35 mouse cellular contexts compared by ENCODE assay signal in genomic region chr9:121035296-121035695, GRCm38 (mm10).
"Had no signal": no experiment of that assay in that cellular context is flagged by ENCODE, and none has a peak within 500 bp of the region (broad histone marks: within the 10 kb centered on the region; RNA-seq: fewer than 3 reads in every experiment).

No protein-coding gene starts in this region.

- H3K9me3 ChIP-seq: heart, embryonic 10.5 days; heart, embryonic 12.5 days; heart, embryonic 13.5 days; heart, embryonic 15.5 days; hindbrain, embryonic 10.5 days; hindbrain, embryonic 12.5 days; hindbrain, embryonic 13.5 days; hindbrain, embryonic 15.5 days; intestine, embryonic 15.5 days; kidney, embryonic 15.5 days had no signal

- H3K4me3 ChIP-seq: heart, embryonic 10.5 days; heart, embryonic 12.5 days; heart, embryonic 13.5 days; heart, embryonic 15.5 days; hindbrain, embryonic 10.5 days; hindbrain, embryonic 12.5 days; hindbrain, embryonic 13.5 days; hindbrain, embryonic 15.5 days; intestine, embryonic 15.5 days; kidney, embryonic 15.5 days; layer of hippocampus, adult 2 months had no signal

- H3K4me1 ChIP-seq: intestine, embryonic 15.5 days had no signal

- H3K36me3 ChIP-seq: heart, embryonic 10.5 days; heart, embryonic 12.5 days; heart, embryonic 13.5 days; heart, embryonic 15.5 days; hindbrain, embryonic 10.5 days; hindbrain, embryonic 12.5 days; hindbrain, embryonic 13.5 days; hindbrain, embryonic 15.5 days; intestine, embryonic 15.5 days; kidney, embryonic 15.5 days had no signal

- ATAC-seq: hindbrain, embryonic 16.5 days; hindbrain, postnatal 0 days; inflammation-experienced regulatory T-cells, adult 6 months; intestine, embryonic 15.5 days; intestine, embryonic 16.5 days; intestine, postnatal 0 days had no signal

- H3K27ac ChIP-seq: heart, embryonic 10.5 days; heart, embryonic 13.5 days; heart, embryonic 15.5 days; hindbrain, embryonic 10.5 days; hindbrain, embryonic 12.5 days; hindbrain, embryonic 13.5 days; hindbrain, embryonic 14.5 days; hindbrain, embryonic 15.5 days; hindbrain, postnatal 0 days; intestine, embryonic 15.5 days; kidney, embryonic 15.5 days; kidney, postnatal 0 days; layer of hippocampus, adult 2 months had no signal

- H3K9ac ChIP-seq: heart, embryonic 12.5 days; heart, embryonic 13.5 days; heart, embryonic 15.5 days; hindbrain, embryonic 12.5 days; hindbrain, embryonic 13.5 days; hindbrain, embryonic 14.5 days; hindbrain, embryonic 15.5 days; intestine, embryonic 15.5 days; kidney, embryonic 15.5 days had no signal

- H3K4me2 ChIP-seq: heart, embryonic 11.5 days; heart, embryonic 12.5 days; heart, embryonic 13.5 days; heart, embryonic 15.5 days; hindbrain, embryonic 12.5 days; hindbrain, embryonic 13.5 days; hindbrain, embryonic 14.5 days; hindbrain, embryonic 15.5 days; intestine, embryonic 15.5 days; kidney, embryonic 15.5 days had no signal

- H3K27me3 ChIP-seq: heart, embryonic 12.5 days; heart, embryonic 13.5 days; heart, embryonic 15.5 days; hindbrain, embryonic 12.5 days; hindbrain, embryonic 13.5 days; hindbrain, embryonic 15.5 days; intestine, embryonic 15.5 days; kidney, embryonic 15.5 days had no signal

- DNase-seq: heart, postnatal 10 days; heart, postnatal 14 days; heart, postnatal 36 days; heart, postnatal 4 days; kidney, adult 11 months; kidney, adult 18-20 months; kidney, adult 2 months; kidney, adult 8-10 months; kidney, adult 9 months; kidney, postnatal 10 days; kidney, postnatal 14 days; kidney, postnatal 25 days; kidney, postnatal 36 days; kidney, postnatal 4 days; layer of hippocampus, adult 9-11 months; layer of hippocampus, postnatal 36 days had no signal
